Mouse (Mus musculus) liver, embryonic 14.5 days (tissue): ENCODE measurements around the gene Ift52.

Experiments
- CTCF ChIP-seq: IDR thresholded peaks from 2 replicates; pipeline ENCODE4 v1.5.1; 2016; ENCODE audit warnings: antibody characterized with exemption, low read depth, control low read depth
- EP300 ChIP-seq: IDR thresholded peaks from 2 replicates; pipeline ENCODE4 v1.6.1; 2016; ENCODE audit warnings: antibody characterized with exemption, low read depth

DNA sequence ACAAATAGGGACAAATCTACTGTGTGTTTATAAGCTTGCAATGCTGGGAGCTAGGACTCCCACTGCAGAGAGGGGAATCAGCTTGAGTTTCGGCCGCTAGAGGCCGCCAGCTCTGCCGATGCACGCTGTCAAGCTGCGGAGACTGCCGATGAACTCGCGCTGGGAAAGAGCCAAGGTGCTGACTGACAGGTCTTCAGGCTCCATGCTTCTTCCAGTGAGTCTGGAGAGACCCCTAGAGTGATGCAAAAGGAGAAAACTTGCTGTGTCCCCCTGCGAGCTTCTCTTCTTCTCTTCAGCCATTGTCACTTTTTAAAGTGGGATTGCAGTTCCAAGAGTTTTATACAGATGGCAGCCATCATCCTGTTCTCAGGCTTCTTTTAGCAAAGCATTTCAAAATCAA, 31.0 kb downstream of the Ift52 start:
- TF ChIP-seq CTCF (peak; percentile 93), EP300 (no peak)
